Mouse (Mus musculus) kidney, postnatal 0 days (tissue): ENCODE data around the gene Nags. TPM values are rescaled to one million over a fixed set of nuclear protein-coding genes. Genes with fewer than 3 reads are reported as not detected.

Experiments used
- ATAC-seq: fragments of 200-750 bp; cut with Nextera tagmentation; replicated peaks from 2 replicates; pipeline ENCODE4 v1.8.0; 2017; ENCODE audit warnings: low read depth, moderate number of reproducible peaks, moderate TSS enrichment, moderate library complexity; ENCODE audit not compliant: low FRiP score
- DNase-seq: peaks from one replicate; pipeline ENCODE4 v3.0.0-alpha.2; 2016; ENCODE audit warnings: low spot score
- H3K27ac ChIP-seq: fragments of 300-500 bp; sonication (generic); 2 replicates; pipeline ENCODE4 v1.5.1; 2014; ENCODE audit warnings: mild to moderate bottlenecking
- H3K27me3 ChIP-seq: fragments of 300-500 bp; sonication (generic); 2 replicates; pipeline ENCODE4 v1.6.1; 2014; ENCODE audit warnings: low read length, mixed read lengths; ENCODE audit not compliant: insufficient read depth
- H3K36me3 ChIP-seq: fragments of 300-500 bp; sonication (generic); 2 replicates; pipeline ENCODE4 v1.6.1; 2014; ENCODE audit warnings: low read length, mixed read lengths; ENCODE audit not compliant: insufficient read depth
- H3K4me1 ChIP-seq: fragments of 300-500 bp; sonication (generic); replicated peaks from 2 replicates; pipeline ENCODE4 v1.6.1; 2014; ENCODE audit warnings: antibody characterized with exemption, low read length, mixed read lengths; ENCODE audit not compliant: insufficient read depth
- H3K4me2 ChIP-seq: fragments of 300-500 bp; sonication (generic); 2 replicates; pipeline ENCODE4 v1.6.1; 2014; ENCODE audit warnings: mild to moderate bottlenecking, low read length, moderate library complexity, mixed read lengths
- H3K4me3 ChIP-seq: fragments of 300-500 bp; sonication (generic); replicated peaks from 2 replicates; pipeline ENCODE4 v1.5.1; 2014; ENCODE audit warnings: low read depth, low read length
- H3K9ac ChIP-seq: fragments of 300-500 bp; sonication (generic); 2 replicates; pipeline ENCODE4 v1.6.1; 2014; ENCODE audit warnings: low read depth, low read length
- H3K9me3 ChIP-seq: fragments of 300-500 bp; sonication (generic); replicated peaks from 2 replicates; pipeline ENCODE4 v1.6.1; 2016; ENCODE audit warnings: low read length, inconsistent platforms, mixed read lengths
- CTCF ChIP-seq: IDR thresholded peaks from 2 replicates; pipeline ENCODE4 v1.5.1; 2016; ENCODE audit warnings: antibody characterized with exemption, low read depth, mild to moderate bottlenecking, moderate library complexity
- WGBS: fragments of 180-500 bp; shearing (Covaris S2); extraction: QIAGEN DNeasy Blood & Tissue Kit; methylation state at CpG from one replicate; pipeline ENCODE4 v1.1.7; 2014; 5-methylcytosine and 5-hydroxymethylcytosine counted together
- polyA plus RNA-seq: library from polyadenylated mRNA; unstranded; fragments of >200 nt; fragmentation: Nextera tagmentation; extraction: Ambion mirVana; gene quantifications from 2 replicates; pipeline ENCODE4 v1.2.1, GENCODE M21; 2015

The Nags gene
- polyA plus RNA-seq, 1 experiment from 2014 or later: not detected

DNA sequence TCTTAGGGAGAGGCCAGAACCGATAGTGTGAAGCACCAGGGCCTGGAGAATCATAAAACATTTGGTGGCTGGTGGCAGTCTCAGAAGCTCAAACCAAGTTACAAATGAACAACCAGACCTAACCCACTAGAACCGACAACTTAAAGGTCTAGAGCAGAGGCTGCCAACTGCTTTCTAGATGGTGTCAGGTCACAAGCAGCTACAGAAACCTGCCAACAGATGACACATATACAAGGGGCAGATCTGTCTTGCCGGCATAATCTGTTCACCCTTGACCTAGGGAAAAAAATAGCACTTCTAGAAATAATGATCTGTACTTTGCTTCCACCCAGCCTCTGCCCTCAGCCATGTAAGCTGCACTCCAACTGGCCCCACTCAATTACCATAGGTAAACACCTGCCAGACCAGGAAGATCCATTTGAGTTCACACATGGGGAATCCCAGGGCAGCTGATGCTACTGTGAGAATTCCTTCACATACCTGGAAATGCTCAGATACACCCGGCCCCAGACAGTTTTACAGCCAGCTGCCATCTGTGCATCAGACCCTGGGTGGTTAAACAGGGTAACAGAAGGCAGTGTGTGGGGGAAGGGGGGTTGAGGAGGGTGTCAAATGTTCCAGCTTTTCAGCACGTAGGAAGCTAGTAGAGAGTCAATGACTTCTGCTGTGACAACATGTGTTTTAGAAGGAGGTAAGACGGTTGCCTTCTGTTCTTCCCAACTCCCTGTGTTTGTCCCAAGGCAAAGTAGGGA, 20.8 kb downstream of the Nags start:
- Histone ChIP-seq H3K4me1 (no peaks in the 10 kb centered on the region), H3K27me3 (no peaks in the 10 kb centered on the region), H3K9me3 (no peaks in the 10 kb centered on the region), H3K36me3 (peaks cover 40% of the 10 kb centered on the region), H3K9ac (no peak overlapping the region), H3K27ac (no peak overlapping the region), H3K4me2 (no peak overlapping the region), H3K4me3 (no peak overlapping the region)
- ATAC-seq (peak; percentile 72), DNase-seq (peak; percentile 76)
- TF ChIP-seq CTCF: no peak
- WGBS: 23% methylated on average over 6 of the region's 6 CpGs

DNA sequence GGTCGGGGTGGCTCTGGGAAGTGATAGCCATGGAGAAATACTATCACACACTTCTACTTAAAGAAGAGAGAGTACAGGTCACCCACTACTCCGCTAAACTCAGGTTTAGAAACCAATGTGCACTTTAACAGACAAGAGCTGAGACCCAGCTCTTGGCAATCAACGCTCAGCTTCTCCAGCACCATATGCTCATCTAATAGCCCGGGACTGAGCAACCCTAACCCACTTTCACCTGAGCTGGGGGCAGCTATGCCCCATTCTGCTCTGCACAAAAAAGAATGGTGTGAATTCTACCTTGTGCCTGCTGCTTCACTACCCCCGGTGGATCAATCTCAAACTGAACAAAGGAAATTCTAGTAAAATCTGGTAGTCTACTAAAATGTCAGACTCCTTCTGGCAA, 22.2 kb downstream of the Nags start:
- no peak for ATAC-seq
- Histone ChIP-seq H3K4me1 (no peaks in the 10 kb centered on the region), H3K4me3 (no peak overlapping the region), H3K27me3 (no peaks in the 10 kb centered on the region), H3K9me3 (no peaks in the 10 kb centered on the region), H3K4me2 (no peak overlapping the region), H3K36me3 (peaks cover 33% of the 10 kb centered on the region), H3K9ac (no peak overlapping the region), H3K27ac (no peak overlapping the region)
- WGBS: 74% methylated on average over 5 of the region's 5 CpGs
- TF ChIP-seq CTCF: no peak
- no peak for DNase-seq

DNA sequence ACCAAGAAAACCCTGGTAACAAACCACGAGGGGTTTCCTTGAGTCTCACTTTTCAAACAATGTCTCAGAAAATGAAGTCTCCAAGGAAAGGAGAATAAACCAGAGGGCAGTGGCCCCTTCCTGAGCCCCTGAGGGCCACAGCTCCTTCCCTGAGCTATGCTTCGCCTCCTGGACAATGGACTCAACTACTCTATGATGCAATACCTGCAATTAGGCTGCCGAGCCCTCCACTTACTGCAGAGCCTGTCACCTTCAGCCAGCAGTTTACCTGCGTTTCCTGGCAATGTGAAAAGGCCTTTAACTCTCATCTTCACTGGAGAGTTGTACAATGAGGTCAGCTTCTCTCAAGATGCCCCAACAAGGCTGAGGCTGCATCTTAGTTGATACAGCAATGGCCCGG, 23.4 kb downstream of the Nags start:
- no peak overlapping the region for H3K4me3 ChIP-seq
- no peak overlapping the region for H3K27ac ChIP-seq
- WGBS: 89% methylated on average over 5 of the region's 5 CpGs
- DNase-seq (no peak), ATAC-seq (no peak)
- no peaks in the 10 kb centered on the region for H3K9me3 ChIP-seq
- H3K4me2 ChIP-seq: no peak overlapping the region
- H3K27me3 ChIP-seq: no peaks in the 10 kb centered on the region
- peaks cover 29% of the 10 kb centered on the region; the same call in 1 of the 2 replicates for H3K36me3 ChIP-seq
- H3K4me1 ChIP-seq: no peaks in the 10 kb centered on the region
- TF ChIP-seq CTCF: no peak
- no peak overlapping the region for H3K9ac ChIP-seq

DNA sequence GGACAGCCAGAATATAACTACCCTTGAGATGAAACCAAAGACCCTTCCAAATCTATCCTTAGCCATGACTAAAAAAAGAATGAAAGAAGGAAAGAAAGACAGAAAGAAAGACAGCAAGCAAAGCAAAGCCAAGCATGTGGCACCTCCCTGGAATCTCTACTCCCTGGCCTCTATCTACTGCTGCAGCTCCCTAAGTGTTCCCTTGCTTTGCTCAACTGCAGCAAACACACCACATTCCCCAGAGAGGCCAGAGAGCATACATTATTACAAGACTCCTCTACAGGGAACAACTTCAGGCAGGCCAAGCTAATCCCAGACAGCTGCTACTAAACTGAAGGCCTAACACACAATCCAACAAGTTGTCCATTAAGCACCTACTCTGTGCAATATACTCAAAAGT, 34.5 kb downstream of the Nags start:
- Histone ChIP-seq H3K4me3 (no peak overlapping the region), H3K9ac (no peak overlapping the region), H3K27ac (no peak overlapping the region), H3K27me3 (no peaks in the 10 kb centered on the region), H3K9me3 (no peaks in the 10 kb centered on the region), H3K4me2 (no peak overlapping the region), H3K4me1 (0 out of 2 replicates have a peak, but pooled peaks cover 3% of the 10 kb centered on the region), H3K36me3 (no peaks in the 10 kb centered on the region)
- DNase-seq: peak; percentile 55
- ATAC-seq: no peak
- no peak for TF ChIP-seq CTCF

DNA sequence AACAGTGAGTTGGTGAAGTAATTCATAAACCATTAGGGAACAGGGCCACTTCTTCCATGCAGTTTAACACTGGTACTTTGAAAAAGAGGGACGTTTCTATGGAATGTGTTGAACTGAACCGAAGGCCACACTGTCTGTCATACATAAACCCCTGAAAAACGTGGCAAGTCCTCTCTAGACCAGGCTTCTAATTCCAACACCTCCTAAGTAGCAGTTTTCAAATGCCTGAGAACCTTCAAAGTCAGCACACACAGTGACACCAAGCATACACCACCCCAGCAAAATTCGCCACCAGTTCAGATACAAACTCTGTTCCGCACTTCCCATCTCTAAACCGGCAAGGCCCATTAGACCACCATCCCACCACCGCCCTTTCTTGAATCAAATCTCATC, 38.9 kb downstream of the Nags start:
- peak; percentile 30 for DNase-seq
- no peaks in the 10 kb centered on the region for H3K27me3 ChIP-seq
- no peaks in the 10 kb centered on the region for H3K36me3 ChIP-seq
- peak overlapping the region; percentile 82 for H3K4me2 ChIP-seq
- 2% methylated on average over 7 of the region's 7 CpGs for WGBS
- no peak for ATAC-seq
- H3K9ac ChIP-seq: peak overlapping the region; percentile 89
- H3K27ac ChIP-seq: peak overlapping the region; percentile 93
- no peaks in the 10 kb centered on the region for H3K9me3 ChIP-seq
- TF ChIP-seq CTCF: no peak
- H3K4me3 ChIP-seq: peak overlapping the region; percentile 87
- H3K4me1 ChIP-seq: peaks cover 4% of the 10 kb centered on the region; the same call in 1 of the 2 replicates

DNA sequence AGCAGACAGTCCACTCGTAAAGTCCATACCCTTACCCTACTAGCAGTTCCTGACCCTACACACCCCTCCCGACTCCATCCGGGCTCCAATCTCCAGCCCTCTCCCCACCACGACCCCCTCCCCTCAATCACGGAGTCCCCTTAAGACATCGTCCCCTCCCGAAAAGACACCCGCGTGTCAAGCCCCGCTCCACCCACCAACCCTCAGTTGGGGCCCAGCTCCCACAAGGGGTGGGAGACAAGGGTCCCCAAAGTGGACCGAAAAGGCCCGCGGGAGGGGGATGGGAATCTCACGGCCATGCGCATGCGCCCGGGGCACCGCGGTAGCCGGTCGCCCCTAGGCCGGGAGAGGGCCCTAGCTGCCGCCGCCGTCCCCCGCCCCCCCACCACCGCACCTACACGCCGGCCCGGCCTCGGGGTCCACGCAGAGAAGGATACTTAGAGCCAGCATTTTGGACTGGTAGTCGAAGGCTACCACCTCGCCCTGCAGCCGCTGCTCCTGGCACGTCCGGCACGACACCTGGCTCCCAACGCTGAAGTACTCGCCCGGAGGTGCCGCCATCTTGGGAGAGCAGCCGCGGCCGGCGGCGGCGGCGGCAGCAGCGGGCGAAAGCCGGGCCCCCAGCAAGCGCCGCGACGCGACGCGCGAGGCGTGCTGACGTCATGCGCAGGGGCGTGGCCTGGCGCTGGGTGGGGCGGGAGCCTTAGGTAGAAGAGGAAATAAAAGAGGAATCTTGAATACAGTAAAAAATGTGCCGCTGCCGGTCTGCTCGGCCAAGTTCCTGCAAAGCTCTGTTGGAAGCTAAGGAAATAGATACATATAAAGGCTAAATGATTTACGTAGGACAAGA, 39.6 kb downstream of the Nags start, which contains the start of gene Lsm12:
Gene Lsm12, minus strand, starts transcription at position 651 of the 850 bp plus-strand sequence.
- WGBS: 2% methylated on average over 61 of the region's 70 CpGs
- H3K4me3 ChIP-seq: peak within 1 kb of the TSS; percentile 87
- ATAC-seq: peak; percentile 83
- H3K36me3 ChIP-seq: no peaks in the 10 kb centered on the region
- DNase-seq: peak; percentile 94
- H3K4me2 ChIP-seq: peak within 1 kb of the TSS; percentile 82
- H3K27me3 ChIP-seq: no peaks in the 10 kb centered on the region
- no peak for TF ChIP-seq CTCF
- peak within 1 kb of the TSS; percentile 93 for H3K27ac ChIP-seq
- H3K9ac ChIP-seq: peak within 1 kb of the TSS; percentile 89
- H3K9me3 ChIP-seq: no peaks in the 10 kb centered on the region
- peaks cover 4% of the 10 kb centered on the region; the same call in 1 of the 2 replicates for H3K4me1 ChIP-seq
